Mouse (Mus musculus): ENCODE measurements at regions not wholly inside any gene's neighbourhood (a gene's known extent, or its start where the extent isn't known, plus 50 kb on each side); places are given as distances from the start of the nearest gene placed in this dataset.

DNA sequence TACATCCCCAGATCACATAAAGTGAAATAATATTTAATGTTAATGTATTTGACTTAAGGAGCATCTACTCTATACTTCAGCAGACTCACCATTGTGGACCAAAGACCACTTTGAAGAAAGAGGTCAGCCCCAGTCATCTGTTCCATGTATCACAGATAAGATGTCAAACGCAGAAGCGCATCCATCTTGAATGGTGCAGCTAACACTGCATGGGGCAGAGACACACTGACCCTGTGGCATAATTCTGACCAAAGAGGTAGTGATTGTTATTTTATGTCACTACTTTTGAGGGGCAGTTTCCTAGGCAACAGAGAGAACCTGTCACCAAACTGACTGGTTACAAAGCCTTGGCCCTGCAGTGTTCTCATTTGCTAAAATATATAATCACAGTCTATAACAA, 97.8 kb upstream of the Tmtc1 start:
- DNase-seq (ENCODE audit: low spot score in 2 of 2), result no peak

DNA sequence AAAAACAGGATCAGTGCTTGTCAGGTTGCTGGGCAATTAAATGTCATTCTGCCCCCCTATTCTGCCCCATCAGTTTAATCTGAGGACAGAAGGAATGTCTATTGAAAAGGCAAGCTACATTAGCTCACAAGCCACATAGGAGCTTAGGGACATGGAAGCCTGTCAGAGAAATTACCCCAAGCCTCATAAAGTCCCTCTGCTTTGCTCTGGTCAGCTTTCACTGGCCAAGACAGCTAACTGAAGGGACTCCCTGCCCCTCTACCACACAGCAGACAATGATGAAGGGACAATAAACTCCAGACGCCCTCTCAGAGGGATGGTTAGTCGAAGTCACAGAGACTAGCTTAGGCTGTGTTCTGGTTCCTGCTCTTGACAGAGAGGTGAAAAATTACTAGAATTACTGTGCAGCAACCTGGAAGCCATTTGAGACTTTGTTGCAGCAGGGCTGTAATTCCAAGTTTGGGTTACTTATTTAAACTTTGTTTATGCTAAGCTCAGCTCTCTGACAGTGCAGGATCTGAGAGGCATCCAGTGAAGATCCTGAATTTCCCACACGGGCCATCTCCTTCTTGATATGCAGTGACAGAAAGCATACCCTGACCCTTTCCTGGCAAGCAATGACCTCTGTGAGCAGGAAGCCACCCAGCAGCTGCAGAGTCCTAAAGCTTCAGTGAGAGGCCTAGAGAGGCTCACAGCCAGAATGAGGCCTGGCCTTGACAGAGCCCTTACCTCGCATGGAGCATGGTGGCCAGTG, 95.2 kb upstream of the Tmtc1 start:
- no peak for DNase-seq (ENCODE audit: low spot score in 2 of 2)

DNA sequence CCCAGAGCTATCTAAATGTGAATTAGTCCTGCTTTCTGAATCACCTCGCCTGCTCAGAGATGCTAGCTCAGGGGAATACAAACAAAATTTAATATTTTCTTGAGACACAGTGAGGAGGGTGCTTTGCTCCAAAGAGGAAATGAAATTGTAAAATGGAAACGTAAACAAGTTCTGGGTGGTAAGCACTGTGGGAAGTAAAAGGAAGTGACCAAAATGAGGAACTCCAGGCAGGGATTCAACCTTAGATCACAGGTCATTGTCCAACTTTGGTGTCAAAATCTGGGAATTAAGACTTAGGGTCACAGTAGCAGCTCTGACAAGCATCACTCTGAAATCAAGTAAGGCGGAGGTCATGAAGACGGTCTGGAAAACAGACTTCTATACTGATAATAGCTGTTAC, 90.2 kb upstream of the Tmtc1 start:
- DNase-seq (ENCODE audit: low spot score in 2 of 2), result no peak

DNA sequence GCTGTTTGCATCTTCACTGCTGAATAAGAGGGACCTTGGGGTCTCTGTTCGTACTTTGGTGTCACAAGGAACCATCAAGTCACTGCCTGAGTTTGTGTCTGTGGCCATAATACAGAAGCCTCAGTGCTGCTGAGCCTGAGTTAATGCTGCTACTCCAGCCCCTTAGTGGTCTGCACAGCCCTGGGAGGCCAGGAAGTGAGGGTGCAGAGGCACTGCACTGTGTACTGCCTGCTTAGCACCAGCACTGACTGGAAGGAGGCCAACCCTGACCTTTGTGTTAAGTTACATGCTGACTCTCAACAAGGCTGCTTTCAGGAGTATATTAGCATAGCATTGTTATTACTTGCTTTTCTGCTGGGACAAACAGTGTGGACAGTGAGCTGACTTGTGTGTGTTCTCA, 86.9 kb upstream of the Tmtc1 start:
- no peak for DNase-seq (ENCODE audit: low spot score in 2 of 2)

DNA sequence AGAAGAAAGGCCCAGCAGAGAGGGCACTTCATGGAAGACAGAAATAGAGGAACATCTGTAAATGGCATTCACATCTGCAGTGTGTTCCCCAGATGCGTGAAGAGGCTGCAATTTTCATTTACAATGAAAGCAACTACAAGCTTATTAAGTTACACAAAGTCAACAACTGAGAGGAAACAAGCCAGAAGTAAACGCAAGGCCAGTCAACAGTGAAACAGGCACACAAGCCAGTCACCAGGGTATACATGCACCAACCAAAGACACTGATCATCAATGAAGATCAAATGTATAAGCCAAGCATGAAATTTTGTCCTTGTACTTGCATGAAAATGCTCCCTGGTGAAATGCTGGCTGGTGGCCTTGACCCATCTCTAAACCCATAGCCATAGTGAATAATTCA, 84.4 kb upstream of the Tmtc1 start:
- no peak for DNase-seq (ENCODE audit: low spot score in 2 of 2)

DNA sequence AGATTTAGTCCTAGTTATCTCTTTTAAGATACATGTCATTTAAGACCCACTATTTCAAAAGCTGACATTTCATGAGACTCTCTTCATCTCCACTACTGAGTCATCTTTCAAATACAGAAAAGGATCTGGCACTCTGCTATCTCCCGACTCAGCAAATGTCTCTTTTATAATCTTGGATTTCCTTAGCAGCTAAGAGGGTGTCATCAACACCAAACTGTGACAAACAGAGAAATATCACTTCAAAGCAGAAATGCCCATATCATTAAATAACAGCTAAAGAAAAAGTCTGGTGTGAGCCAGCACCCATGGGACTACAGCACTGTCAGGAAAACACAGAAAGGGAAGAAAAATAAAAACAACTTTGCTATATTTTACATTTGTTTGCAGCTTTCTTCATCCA, 78.7 kb upstream of the Tmtc1 start:
- DNase-seq (ENCODE audit: low spot score in 2 of 2), result no peak

DNA sequence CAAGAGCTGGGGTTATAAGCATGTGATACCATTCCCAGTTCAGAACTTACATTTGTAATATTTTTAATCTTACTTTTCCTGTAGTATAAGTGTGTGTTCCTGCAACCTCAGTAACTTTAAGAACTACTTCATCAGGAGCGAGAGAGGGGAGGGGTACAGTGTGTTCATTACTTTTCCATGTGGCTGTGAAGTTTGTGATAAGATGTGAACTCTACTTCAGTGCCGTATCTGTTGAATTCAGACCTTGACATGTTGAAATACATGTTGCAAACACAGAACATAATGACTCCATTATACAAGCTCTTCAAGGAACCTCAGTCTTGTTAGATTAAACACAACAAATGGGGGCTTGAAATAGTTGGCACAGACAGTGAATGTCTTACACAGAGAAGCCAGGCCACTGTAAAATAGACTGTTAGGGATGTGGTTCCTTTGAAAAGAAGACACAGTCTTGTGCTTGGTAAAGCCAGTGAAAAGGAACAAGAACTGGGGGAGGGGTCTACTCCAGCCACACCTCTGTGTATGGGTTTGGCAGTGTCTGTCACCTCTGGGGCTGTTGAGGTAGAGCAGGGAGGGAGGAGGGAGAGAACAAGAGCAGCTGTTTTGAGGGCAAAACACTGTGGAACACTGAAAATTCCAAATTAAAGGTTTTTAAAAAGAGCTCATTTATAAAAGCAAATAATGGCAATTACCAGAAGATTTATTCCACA, 73.5 kb upstream of the Tmtc1 start:
- no peak for DNase-seq (ENCODE audit: low spot score in 2 of 2)

DNA sequence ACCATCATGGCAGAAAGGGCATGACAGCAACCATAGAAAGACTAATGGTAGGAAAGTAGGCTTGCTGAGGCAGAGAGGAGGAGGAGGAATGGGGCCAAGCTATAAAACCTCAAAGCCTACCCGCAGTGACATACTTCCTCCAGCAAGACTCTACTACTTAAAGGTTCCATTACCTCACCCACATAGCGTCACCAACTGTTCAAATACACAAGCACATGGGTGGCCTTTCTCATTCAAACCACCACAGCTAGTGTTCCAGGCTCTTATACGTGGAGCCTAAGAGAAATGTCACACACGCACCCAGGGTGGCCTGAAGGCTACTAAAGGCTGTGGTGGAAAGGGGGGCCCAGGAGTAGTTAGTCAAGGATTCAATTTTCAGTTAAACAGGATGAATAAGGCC, 72.5 kb upstream of the Tmtc1 start:
- no peak for DNase-seq (ENCODE audit: low spot score in 2 of 2)

DNA sequence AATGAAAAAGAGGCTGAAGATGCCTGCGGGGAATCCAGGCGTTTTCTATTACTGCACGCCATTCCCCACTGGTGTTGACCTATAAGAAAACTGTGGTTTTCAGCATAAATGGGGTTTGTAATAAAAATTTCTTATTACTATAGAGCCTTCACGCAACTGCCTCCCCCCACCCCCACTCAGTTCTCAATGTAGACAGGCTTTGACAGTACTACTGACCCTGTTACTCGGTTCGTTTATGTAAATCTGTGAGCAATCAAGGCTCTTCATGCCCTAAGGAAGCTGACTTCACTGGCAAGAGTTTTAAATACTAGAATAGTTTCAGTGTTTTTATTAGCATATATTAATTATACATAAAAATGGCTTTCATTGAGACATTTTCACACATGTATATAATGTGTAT, 70.9 kb upstream of the Tmtc1 start:
- DNase-seq (ENCODE audit: low spot score in 2 of 2), result no peak

DNA sequence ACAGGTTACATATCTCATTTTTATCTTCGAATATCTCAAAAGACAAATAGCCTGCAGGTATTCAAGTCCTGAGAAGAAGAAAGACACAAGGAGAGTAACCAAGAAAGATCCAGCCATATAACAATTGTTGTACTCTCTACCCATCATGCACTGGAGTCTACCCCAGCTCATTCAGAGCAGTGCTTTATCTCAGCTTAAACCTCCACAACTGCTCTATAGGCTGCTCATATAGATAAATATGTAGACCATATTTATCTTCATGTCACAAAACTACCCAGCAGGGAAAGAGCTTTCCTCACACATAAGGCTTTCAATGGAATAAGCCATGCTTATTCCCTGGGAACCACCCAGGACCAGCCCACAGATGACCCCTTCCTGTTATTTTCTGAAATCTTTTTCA, 70.5 kb upstream of the Tmtc1 start:
- no peak for DNase-seq (ENCODE audit: low spot score in 2 of 2)

DNA sequence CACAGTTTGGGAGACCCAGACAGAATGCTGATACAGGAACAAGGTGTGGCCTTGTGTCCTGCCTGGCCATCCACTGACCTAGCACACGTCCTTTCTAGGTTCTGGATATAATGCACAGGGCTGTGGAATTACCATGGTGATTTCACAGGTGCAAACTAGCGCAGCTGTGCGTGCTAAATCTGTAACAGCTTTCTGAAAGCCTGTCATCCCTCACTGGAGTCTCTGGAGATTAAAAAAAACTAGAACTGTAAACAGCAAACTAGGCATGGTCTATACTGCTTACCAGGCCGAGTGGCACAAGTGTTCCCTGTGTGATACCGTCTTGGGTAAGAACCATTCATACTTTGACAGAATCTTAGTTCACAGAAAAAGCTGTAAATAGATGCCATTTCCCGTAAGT, 69.9 kb upstream of the Tmtc1 start:
- DNase-seq (ENCODE audit: low spot score in 2 of 2), result no peak

DNA sequence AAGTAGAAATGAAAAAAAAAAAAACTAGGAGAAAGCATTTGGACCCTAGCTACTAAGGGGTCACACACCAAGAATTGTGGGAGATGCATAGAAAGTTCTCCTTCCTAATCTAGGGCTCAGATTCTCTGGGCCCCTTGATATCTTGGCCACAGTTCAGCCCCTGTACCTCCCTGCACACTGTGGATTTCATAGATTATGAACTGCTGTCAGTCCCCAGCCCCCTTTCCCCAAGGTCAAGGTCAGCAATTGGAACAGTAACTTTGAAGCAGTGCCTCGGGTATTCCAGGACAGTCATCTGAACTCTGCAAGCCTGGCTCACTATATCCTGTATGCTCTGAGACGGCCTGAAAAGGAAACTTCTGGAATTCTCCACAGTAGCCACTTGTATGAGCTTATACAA, 68.9 kb upstream of the Tmtc1 start:
- no peak for DNase-seq (ENCODE audit: low spot score in 2 of 2)

DNA sequence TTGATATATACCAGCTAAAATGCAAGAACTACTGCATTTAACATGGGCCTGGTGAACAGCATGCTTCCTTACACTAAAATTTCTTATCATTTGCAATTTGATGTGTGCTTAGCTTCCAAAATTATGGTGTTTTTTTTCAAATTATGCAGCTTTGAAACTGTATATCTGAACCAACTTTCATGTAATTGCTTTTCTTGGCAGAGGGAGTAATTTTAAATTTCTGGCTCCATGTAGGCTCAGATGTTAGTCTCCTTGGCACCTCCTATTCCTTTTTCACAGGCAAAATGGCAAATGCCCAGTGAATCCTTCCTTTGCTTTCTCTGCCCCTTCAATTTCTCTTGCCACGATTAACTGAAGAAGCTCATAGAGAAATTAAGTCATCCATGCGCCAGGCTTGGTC, 61.1 kb upstream of the Tmtc1 start:
- DNase-seq (ENCODE audit: low spot score in 2 of 2), result no peak

DNA sequence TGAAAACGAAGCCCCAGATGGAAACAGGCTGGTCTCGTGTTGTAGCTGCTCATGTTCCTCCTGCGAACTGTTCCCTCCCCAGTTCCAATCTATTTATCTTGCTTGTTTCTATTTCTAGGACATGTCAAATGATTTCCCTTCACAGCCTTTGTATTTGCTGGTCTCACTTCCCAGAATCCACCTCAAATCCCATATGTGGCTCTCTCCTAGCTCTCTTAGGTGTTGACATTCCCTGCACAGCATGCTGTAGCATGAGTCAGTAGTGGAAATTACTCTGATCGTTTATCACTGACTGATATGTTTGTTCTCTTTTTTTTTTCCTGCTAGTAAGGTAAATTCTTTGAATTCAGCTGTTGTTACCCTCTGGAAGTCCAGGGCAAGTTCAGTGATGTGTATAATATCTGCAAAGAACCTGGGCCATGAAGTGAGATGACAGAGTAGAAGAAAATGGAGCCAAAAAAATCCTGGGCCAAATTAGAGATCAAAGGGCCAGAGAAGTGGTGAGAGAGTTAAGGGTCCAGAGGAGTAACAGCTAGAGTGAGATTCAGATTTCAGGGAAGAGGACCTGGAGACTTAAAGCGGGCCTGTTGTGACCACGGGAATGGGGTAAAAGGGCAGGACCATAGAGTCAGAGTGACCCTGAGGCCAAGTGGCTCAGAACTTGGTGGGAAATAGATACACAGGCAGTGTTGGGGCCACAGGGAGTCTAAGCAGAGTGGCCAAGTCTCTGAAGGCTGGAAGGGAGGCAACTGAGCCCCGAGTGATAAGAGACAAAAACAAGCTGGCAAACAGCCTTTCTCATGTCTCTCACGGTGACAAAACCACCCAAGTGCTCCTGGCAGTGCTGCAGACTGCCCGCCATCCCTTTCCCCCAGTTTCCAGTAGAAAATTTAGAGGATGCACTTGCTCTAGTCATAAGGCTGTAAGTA, 56.3 kb upstream of the Tmtc1 start:
- no peak for DNase-seq (ENCODE audit: low spot score in 2 of 2)
